Mouse (Mus musculus): ENCODE measurements around the gene Anapc5.

Gene Anapc5

GRCm38 (mm10) chr5:122820777-122821523 is at the start of gene Anapc5:
TSS of gene Anapc5 (minus strand) at chr5:122821339.
- peak; percentile 93 for DNase-seq (ENCODE audit: low read depth, low spot score)

- DNase-seq (ENCODE audit: low read depth, low spot score): no peak
Observed at GRCm38 (mm10) chr5:122863053-122863452, 41.9 kb upstream of the Anapc5 start.

- no peak for DNase-seq (ENCODE audit: low read depth, low spot score)
Observed at GRCm38 (mm10) chr5:122855858-122856257, 34.7 kb upstream of the Anapc5 start.

GRCm38 (mm10) chr5:122852611-122853010 is 31.5 kb upstream of the Anapc5 start:
- no peak for DNase-seq (ENCODE audit: low read depth, low spot score)

GRCm38 (mm10) chr5:122850319-122851002 is 29.3 kb upstream of the Anapc5 start:
- no peak for DNase-seq (ENCODE audit: low read depth, low spot score)

GRCm38 (mm10) chr5:122849521-122850318 is 28.6 kb upstream of the Anapc5 start, which contains the start of gene Rnf34:
TSS of gene Rnf34 (plus strand) at chr5:122850048.
- DNase-seq (ENCODE audit: low read depth, low spot score): peak; percentile 98

- DNase-seq (ENCODE audit: low read depth, low spot score): no peak
Observed at GRCm38 (mm10) chr5:122843799-122844198, 22.7 kb upstream of the Anapc5 start.

- DNase-seq (ENCODE audit: low read depth, low spot score): no peak
Observed at GRCm38 (mm10) chr5:122841126-122841525, 20.0 kb upstream of the Anapc5 start.

GRCm38 (mm10) chr5:122832996-122833395 is 11.9 kb upstream of the Anapc5 start:
- DNase-seq (ENCODE audit: low read depth, low spot score): no peak

GRCm38 (mm10) chr5:122832536-122832935 is 11.4 kb upstream of the Anapc5 start:
- DNase-seq (ENCODE audit: low read depth, low spot score): no peak

- no peak for DNase-seq (ENCODE audit: low read depth, low spot score)
Observed at GRCm38 (mm10) chr5:122825099-122825498, 4.0 kb upstream of the Anapc5 start.

- no peak for DNase-seq (ENCODE audit: low read depth, low spot score)
Observed at GRCm38 (mm10) chr5:122824450-122824849, 3.3 kb upstream of the Anapc5 start.

- no peak for DNase-seq (ENCODE audit: low read depth, low spot score)
Observed at GRCm38 (mm10) chr5:122823976-122824375, 2.8 kb upstream of the Anapc5 start.

GRCm38 (mm10) chr5:122822441-122822840 is 1.3 kb upstream of the Anapc5 start:
- no peak for DNase-seq (ENCODE audit: low read depth, low spot score)

GRCm38 (mm10) chr5:122821524-122821885 is 366 bp upstream of the Anapc5 start:
- no peak for DNase-seq (ENCODE audit: low read depth, low spot score)

GRCm38 (mm10) chr5:122812699-122813098 is 8.4 kb downstream of the Anapc5 start:
- no peak for DNase-seq (ENCODE audit: low read depth, low spot score)

GRCm38 (mm10) chr5:122811364-122812079 is 9.6 kb downstream of the Anapc5 start:
- peak; percentile 45 for DNase-seq (ENCODE audit: low read depth, low spot score)

- DNase-seq (ENCODE audit: low read depth, low spot score): no peak
Observed at GRCm38 (mm10) chr5:122805503-122805902, 15.6 kb downstream of the Anapc5 start.

GRCm38 (mm10) chr5:122802706-122803105 is 18.4 kb downstream of the Anapc5 start:
- no peak for DNase-seq (ENCODE audit: low read depth, low spot score)

GRCm38 (mm10) chr5:122801684-122802083 is 19.5 kb downstream of the Anapc5 start:
- no peak for DNase-seq (ENCODE audit: low read depth, low spot score)

- DNase-seq (ENCODE audit: low read depth, low spot score): no peak
Observed at GRCm38 (mm10) chr5:122800345-122801010, 20.7 kb downstream of the Anapc5 start.

Measured in embryo, embryonic 11.5 days (tissue).